Mouse (Mus musculus): ENCODE data around the gene Nphs1. TPM values are rescaled to one million over a fixed set of nuclear protein-coding genes. Genes with fewer than 3 reads are reported as not detected.

Nphs1 gene
- 0.94 and 1.8 TPM in 2 replicates for polyA plus RNA-seq (2015; fragmentation: Nextera tagmentation; extraction: Ambion mirVana)

DNA sequence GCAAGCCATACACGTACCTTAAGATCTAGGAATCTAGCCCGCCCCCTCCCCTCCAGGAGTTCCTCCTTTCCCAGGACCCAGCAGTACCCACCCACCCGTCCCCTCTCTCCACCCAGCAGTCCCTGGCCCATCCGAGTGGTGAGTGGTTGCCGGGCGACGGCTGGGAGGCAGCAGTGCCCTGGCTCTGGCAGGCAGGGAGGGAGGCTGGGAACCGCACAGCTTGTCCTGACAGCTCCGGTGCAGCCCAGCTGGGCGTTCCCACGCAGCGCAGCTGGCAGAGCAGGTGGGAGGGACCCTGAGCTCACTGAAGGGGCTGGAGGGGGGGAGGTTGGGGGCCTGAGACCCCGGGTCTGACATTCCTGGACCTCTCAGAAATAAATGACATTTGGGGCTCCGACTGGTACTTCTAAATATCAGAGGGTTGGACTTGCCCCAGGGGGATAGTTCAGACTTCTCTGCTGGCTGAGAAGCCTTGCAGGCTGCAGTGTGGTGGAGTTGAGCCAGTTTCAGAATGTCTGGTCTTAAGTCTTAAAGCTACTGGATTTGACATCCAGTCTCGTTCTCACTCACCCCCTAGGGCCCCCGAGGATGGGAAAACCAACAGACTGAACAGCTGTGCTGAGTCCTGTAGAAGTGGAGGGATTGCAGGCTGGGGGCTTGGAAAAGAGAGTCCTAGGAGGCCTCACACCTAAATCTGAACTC lies at the start of gene Nphs1, which contains the start of gene Kirrel2:
Nphs1 (plus strand) TSS at position 687 of the 702 bp plus-strand sequence.
Kirrel2 (minus strand) TSS at position 62 of the 702 bp plus-strand sequence.
- H3K4me3 ChIP-seq = peak within 1 kb of the TSS; percentile 32
- 2% methylated on average over 16 of the region's 16 CpGs for WGBS
- no peaks in the 10 kb centered on the region for H3K36me3 ChIP-seq
- peak within 1 kb of the TSS; percentile 64 for H3K27ac ChIP-seq
- H3K4me2 ChIP-seq = peak within 1 kb of the TSS; percentile 57
- H3K4me1 ChIP-seq (replicated peaks) = peaks cover 49% of the 10 kb centered on the region
- ATAC-seq (ENCODE audit: low FRiP score) = peak; percentile 85
- peak within 1 kb of the TSS; percentile 63 for H3K9ac ChIP-seq
- H3K9me3 ChIP-seq = no peaks in the 10 kb centered on the region
- H3K27me3 ChIP-seq = peaks cover 97% of the 10 kb centered on the region

DNA sequence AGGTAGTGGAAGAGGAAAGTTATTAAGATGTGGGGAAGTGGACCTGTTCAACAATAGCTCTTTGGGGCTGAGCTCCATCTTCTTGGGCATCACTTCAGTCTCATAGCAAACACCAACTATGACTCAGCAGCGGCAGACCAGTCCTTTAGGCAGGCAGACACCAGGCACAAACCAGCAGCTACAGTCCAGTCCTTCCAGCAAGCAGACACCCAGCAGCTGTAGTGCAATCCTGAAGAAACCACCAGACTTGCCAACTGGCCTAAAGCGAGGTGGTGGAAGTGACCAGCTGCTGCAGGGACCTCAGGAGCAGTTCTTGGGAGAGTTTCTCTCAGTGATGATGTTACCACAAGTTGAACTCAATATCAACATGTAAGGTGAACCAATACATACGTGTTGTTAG lies 49.5 kb upstream of the Nphs1 start:
- no peak overlapping the region for H3K4me3 ChIP-seq
- H3K36me3 ChIP-seq = no peaks in the 10 kb centered on the region
- H3K27me3 ChIP-seq = no peaks in the 10 kb centered on the region
- no peak overlapping the region for H3K4me2 ChIP-seq
- no peak for ATAC-seq (ENCODE audit: low FRiP score)
- H3K9ac ChIP-seq = no peak overlapping the region
- no peak overlapping the region for H3K27ac ChIP-seq
- H3K9me3 ChIP-seq = no peaks in the 10 kb centered on the region
- 82% methylated on average over 3 of the region's 3 CpGs for WGBS
- no peaks in the 10 kb centered on the region for H3K4me1 ChIP-seq (replicated peaks)

DNA sequence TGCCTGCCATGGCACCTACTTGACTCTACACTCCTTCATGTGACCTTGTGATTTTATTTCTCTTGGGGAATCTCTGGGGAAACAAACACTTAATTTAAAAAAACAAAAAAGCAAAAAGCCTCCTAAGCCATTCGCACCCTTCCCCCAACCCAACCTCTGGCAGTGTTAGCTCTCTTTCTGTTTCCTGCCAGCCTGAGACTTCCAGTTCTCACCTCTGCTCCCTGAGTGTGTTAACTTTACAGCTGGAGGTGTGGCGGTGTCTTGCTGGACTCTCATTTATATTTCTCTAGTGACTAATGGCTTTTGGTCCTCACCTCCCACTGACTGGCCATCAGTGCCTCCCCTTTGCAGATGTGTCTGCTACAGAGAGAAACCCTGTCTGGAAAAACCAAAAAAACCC lies 48.3 kb upstream of the Nphs1 start:
- no peak overlapping the region for H3K4me2 ChIP-seq
- no peaks in the 10 kb centered on the region for H3K36me3 ChIP-seq
- ATAC-seq (ENCODE audit: low FRiP score) = no peak
- no peak overlapping the region for H3K27ac ChIP-seq
- H3K9me3 ChIP-seq = no peaks in the 10 kb centered on the region
- no peak overlapping the region for H3K9ac ChIP-seq
- H3K4me1 ChIP-seq (replicated peaks) = no peaks in the 10 kb centered on the region
- no peaks in the 10 kb centered on the region for H3K27me3 ChIP-seq
- 80% methylated on average over 2 of the region's 2 CpGs for WGBS
- no peak overlapping the region for H3K4me3 ChIP-seq

DNA sequence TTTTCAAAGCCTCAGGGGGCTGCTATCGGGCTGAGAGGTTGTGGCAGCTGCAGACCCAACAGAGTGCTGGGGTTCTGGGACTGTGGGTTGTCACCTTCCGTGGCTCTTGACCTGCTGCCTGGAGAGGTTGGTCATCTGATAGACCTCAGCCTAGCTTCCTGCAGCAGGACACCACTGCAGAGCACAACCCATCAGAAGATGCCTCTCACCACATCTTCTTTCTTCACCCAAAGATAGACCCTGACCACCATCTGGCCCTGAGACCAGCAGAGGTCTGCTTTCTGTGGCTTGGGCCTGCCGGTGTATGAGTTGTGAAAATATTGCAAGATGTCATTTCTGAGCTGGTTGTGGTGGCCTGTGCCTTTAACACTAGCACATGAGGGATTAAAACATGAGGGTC lies 47.1 kb upstream of the Nphs1 start:
- Histone ChIP-seq H3K4me2 (no peak overlapping the region), H3K27me3 (no peaks in the 10 kb centered on the region), H3K9me3 (no peaks in the 10 kb centered on the region), H3K36me3 (no peaks in the 10 kb centered on the region), H3K27ac (no peak overlapping the region), H3K4me3 (no peak overlapping the region), H3K9ac (no peak overlapping the region), H3K4me1 (replicated peaks) (no peaks in the 10 kb centered on the region)
- ATAC-seq (ENCODE audit: low FRiP score) = no peak
- 82% methylated on average over 3 of the region's 3 CpGs for WGBS

DNA sequence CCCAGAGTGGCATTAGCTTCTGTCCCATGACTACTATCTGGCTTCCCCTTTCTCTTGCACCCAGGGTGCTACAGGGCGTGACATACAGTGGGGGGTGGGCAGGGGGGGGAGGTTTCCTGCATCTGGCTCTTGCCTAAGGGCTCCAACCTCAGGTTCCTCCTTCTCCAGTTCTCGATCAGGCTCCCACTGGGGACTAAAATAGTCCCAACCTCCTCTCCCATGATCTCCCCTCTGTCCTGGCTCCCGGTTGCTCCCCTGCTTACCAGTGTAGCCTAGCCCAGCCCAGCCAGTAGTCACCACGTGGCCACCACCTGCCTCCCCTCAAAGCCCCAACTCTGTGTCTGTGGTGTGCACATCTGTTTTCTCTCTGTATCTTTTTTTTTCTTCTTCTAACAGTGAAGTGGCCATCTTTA lies 45.4 kb upstream of the Nphs1 start:
- Histone ChIP-seq H3K4me2 (no peak overlapping the region), H3K9ac (no peak overlapping the region), H3K36me3 (no peaks in the 10 kb centered on the region), H3K27me3 (no peaks in the 10 kb centered on the region), H3K4me1 (replicated peaks) (no peaks in the 10 kb centered on the region), H3K4me3 (no peak overlapping the region), H3K9me3 (no peaks in the 10 kb centered on the region), H3K27ac (no peak overlapping the region)
- 59% methylated on average over 4 of the region's 4 CpGs for WGBS
- ATAC-seq (ENCODE audit: low FRiP score) = no peak

DNA sequence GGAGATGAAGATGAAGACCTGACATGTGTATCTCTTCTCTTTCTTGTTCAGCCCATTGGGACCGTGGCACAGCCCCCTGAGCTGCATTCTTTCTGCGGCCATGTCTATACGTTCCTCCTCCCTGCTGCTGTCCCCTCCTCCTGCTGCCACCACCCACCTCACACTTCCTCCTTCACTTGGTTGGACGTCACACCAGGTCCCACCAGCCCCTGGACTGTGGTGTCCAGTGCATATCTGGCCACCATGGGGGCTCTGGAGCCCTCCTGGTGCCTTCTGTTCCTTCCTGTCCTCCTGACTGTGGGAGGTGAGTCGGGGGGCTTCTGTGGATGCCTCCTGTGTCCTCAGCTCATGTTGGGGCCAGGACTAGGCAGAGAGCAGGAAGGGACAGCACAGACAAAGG lies 44.5 kb upstream of the Nphs1 start, which contains the start of gene Tyrobp:
Tyrobp (plus strand) TSS at position 165 of the 400 bp plus-strand sequence.
- no peak within 1 kb of the TSS for H3K4me2 ChIP-seq
- no peak within 1 kb of the TSS for H3K4me3 ChIP-seq
- WGBS = 80% methylated on average over 5 of the region's 5 CpGs

DNA sequence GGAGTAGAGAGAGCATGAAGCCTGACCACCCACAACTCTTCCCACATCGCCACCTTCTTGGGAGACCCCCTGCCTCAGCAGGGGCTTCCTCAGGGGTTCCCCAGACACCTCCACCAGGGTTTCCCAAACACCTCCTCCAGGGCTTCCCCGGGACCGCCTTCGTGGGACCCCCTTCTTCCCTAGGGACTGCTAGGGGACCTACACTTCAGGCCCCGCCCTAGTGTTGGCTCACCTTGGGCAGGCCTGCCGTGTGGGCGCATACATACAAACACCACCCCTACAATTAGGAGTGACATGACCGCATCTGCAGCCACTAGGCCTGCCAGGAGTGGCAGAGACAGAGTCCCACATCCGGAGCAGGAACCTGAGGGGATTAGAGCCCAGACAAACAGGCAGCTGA lies 40.3 kb upstream of the Nphs1 start:
- H3K9me3 ChIP-seq = peaks cover 3% of the 10 kb centered on the region; the same call in 1 of the 2 replicates
- no peak overlapping the region for H3K4me2 ChIP-seq
- no peaks in the 10 kb centered on the region for H3K36me3 ChIP-seq
- ATAC-seq (ENCODE audit: low FRiP score) = no peak
- H3K27me3 ChIP-seq = peaks cover 8% of the 10 kb centered on the region; the same call in 1 of the 2 replicates
- WGBS = 79% methylated on average over 9 of the region's 9 CpGs
- H3K9ac ChIP-seq = no peak overlapping the region
- no peak overlapping the region for H3K27ac ChIP-seq
- no peak overlapping the region for H3K4me3 ChIP-seq
- H3K4me1 ChIP-seq (replicated peaks) = peaks cover 13% of the 10 kb centered on the region

More for the DNA sequence above, 44.5 kb upstream of the Nphs1 start, which contains the start of gene Tyrobp:
- no peaks in the 10 kb centered on the region for H3K9me3 ChIP-seq
- H3K9ac ChIP-seq = no peak within 1 kb of the TSS
- H3K36me3 ChIP-seq = no peaks in the 10 kb centered on the region
- no peak for ATAC-seq (ENCODE audit: low FRiP score)
- H3K27me3 ChIP-seq = no peaks in the 10 kb centered on the region
- H3K27ac ChIP-seq = no peak within 1 kb of the TSS
- no peaks in the 10 kb centered on the region for H3K4me1 ChIP-seq (replicated peaks)

DNA sequence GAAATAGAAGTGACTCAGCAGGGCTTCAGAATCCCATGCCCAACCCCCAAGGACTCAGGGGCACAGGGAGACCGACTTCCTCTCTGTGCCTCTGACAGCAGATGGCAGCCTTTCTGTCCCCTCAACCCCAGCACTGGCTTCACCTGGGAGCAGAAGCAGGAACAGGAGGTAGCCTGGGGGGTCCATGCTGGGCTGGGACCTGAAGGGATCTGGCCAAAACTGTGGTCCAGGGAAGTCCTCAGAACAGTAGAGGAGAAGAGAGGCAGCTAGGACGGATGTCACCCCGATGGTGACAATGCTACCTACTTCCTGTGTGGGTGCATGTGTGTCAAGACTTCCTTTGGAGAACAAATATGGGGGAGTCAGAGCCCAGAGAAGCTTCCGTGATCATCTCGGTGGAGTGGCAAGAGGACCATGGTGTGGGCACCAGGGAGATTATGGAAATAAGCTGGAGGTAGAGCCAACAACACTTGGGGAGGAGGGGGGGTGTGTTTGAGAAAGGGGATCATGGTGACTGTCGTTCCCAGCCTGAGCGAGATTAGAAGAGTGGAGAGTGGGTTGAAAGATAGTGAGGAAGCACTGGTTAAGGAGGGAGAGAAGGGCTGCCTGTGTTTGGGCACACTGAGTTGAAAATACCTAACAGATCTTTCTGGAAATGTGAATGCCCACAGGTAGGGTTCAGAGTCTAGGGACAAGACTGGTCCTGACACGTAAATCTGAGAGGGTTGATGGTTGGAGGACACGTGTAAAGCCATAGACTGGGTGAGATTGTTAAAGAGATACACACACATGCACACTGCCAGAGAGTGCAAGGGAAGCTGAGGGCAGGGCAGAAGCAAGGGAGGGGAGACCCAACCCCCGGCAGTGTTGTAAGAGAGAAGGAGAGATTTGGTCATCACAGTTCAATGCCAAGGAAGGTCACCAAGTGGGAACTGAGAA lies 38.3 kb upstream of the Nphs1 start, which contains the start of gene Hcst:
Hcst (minus strand) TSS at position 294 of the 939 bp plus-strand sequence.
- H3K4me2 ChIP-seq = no peak within 1 kb of the TSS
- H3K9ac ChIP-seq = no peak within 1 kb of the TSS
- no peak within 1 kb of the TSS for H3K4me3 ChIP-seq
- peaks cover 3% of the 10 kb centered on the region; the same call in 1 of the 2 replicates for H3K9me3 ChIP-seq
- peaks cover 24% of the 10 kb centered on the region for H3K4me1 ChIP-seq (replicated peaks)
- no peaks in the 10 kb centered on the region for H3K36me3 ChIP-seq
- no peak for ATAC-seq (ENCODE audit: low FRiP score)
- H3K27ac ChIP-seq = no peak within 1 kb of the TSS
- H3K27me3 ChIP-seq = peaks cover 8% of the 10 kb centered on the region; the same call in 1 of the 2 replicates
- 78% methylated on average over 10 of the region's 10 CpGs for WGBS

DNA sequence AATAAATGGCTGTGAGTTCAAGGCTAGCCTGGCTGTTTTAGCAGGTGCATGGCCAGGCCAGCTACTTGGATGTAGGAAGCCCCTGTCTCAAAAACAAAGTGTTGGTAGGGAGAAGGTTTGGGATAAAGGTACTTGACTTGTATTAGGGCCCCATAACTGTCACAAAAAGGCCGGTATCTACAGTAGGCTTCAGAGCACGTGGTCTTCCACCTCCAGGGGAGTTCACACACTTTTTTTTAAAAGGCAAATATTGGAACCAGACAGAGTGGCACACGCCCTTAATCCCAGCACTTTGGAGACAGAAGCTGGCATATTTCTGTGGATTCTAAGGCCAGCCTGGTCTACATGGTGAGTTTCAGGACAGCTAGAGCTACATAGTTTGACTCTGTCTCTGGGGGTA lies 37.4 kb upstream of the Nphs1 start:
- H3K9me3 ChIP-seq = peaks cover 3% of the 10 kb centered on the region; the same call in 1 of the 2 replicates
- WGBS = 86% methylated on average over 3 of the region's 3 CpGs
- no peak overlapping the region; the same call in 1 of the 2 replicates for H3K27ac ChIP-seq
- peaks cover 8% of the 10 kb centered on the region; the same call in 1 of the 2 replicates for H3K27me3 ChIP-seq
- H3K4me3 ChIP-seq = no peak overlapping the region
- no peak overlapping the region for H3K9ac ChIP-seq
- no peak for ATAC-seq (ENCODE audit: low FRiP score)
- H3K4me1 ChIP-seq (replicated peaks) = peaks cover 24% of the 10 kb centered on the region
- H3K4me2 ChIP-seq = no peak overlapping the region
- H3K36me3 ChIP-seq = peaks cover 7% of the 10 kb centered on the region

DNA sequence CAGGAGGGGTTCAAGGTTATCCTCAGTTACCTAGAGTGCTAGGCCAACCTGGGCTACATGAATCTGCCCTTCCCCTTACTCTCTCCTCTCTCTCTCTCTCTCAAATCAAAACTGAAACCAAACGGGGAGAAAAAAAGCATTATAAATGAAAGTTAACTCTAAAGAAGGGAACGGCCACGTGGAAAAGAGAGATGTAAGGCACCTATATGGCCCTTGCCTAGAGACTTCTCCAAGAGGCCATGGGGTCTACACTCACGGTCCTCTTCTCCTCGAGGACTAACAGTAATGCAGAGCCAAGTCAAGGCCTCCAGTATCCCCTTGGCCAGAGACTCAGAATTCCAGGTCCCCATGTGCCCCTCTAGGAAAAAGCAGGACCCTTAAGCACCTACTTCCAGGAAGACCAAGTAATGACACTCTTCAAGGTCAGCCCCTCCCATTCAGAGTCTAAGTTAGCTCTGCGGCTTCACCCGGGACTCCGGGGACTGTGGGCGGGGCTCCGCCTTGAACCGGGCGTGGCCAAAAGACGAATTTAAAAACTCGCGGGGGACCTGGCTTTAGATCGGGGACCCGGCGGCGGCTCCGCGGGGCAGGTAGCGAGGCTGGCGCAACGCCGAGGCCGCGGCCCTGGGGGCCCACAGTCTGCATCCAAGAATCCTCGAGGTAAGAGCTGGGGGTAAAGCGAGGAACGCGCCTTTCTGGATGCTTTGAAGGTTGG lies 36.8 kb upstream of the Nphs1 start, which contains the start of gene Nfkbid:
Nfkbid (plus strand) TSS at position 558 of the 715 bp plus-strand sequence.
- Histone ChIP-seq H3K27ac (peak within 1 kb of the TSS; percentile 72), H3K4me2 (peak within 1 kb of the TSS; percentile 96)
- WGBS = 11% methylated on average over 31 of the region's 31 CpGs

DNA sequence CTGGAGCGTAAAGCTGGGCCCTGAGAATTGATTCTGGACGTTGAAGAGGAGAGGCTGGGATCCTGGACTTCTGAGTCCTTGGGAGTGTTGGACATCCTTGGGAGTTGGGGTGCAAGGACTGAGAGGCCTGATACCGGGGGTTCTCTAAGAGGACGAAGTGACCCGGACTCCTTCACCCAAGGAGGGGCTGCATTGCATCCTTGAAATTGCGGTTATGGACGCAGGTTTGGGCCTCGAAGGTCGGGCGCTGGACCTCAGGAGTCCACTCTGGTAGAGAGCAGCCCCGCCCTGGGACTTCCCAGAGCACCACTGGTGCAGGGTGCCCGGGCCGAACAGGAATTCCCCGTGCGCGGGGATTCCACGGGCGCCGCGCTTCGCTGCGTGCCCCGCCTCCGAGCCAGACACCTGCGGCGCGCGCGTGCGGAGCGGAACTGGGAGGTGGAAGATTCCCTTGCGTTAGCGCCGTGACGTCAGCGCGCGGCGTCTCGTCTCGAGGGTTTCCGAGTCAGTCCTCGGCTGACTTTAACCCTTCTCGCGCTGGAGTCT lies 36.2 kb upstream of the Nphs1 start:
- WGBS = under 1% methylated on average over 45 of the region's 45 CpGs
- H3K4me1 ChIP-seq (replicated peaks) = peaks cover 24% of the 10 kb centered on the region
- peak overlapping the region; percentile 62 for H3K4me3 ChIP-seq
- H3K27me3 ChIP-seq = peaks cover 8% of the 10 kb centered on the region; the same call in 1 of the 2 replicates
- H3K36me3 ChIP-seq = peaks cover 16% of the 10 kb centered on the region
- peaks cover 3% of the 10 kb centered on the region; the same call in 1 of the 2 replicates for H3K9me3 ChIP-seq
- H3K9ac ChIP-seq = peak overlapping the region; percentile 81
- peak overlapping the region; percentile 96 for H3K4me2 ChIP-seq
- ATAC-seq (ENCODE audit: low FRiP score) = peak; percentile 89
- H3K27ac ChIP-seq = peak overlapping the region; percentile 72

More for the DNA sequence above, 36.8 kb upstream of the Nphs1 start, which contains the start of gene Nfkbid:
- ATAC-seq (ENCODE audit: low FRiP score) = peak; percentile 9; the same call in 1 of the 2 replicates
- peak within 1 kb of the TSS; percentile 62 for H3K4me3 ChIP-seq
- peaks cover 11% of the 10 kb centered on the region for H3K36me3 ChIP-seq
- peak within 1 kb of the TSS; percentile 81 for H3K9ac ChIP-seq
- peaks cover 8% of the 10 kb centered on the region; the same call in 1 of the 2 replicates for H3K27me3 ChIP-seq
- H3K4me1 ChIP-seq (replicated peaks) = peaks cover 24% of the 10 kb centered on the region
- peaks cover 3% of the 10 kb centered on the region; the same call in 1 of the 2 replicates for H3K9me3 ChIP-seq

All from hindbrain, embryonic 13.5 days (tissue).